In the genomic region with DNA sequence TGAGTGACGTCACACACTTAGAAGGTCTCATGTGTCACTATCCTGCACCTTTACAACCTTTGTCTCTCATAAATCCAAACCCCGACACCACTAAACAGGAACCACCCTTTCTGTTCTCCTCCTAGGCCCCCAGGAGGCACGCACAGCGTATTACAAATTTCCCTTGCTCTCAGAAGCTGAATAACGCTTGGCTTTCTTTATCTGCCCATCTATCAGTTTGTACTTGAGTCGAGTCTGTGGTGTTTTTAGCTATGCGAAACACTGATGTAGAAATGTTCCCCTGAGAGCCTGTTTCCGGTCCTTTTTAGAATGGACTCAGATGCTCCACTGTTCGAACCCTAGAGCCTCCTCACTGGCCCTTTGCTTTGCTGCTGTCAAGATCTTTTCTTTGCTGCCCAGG, we compare ENCODE assay signal across 22 mouse cellular contexts.
DNase-seq lines count a peak whose midpoint lies in the region; ATAC-seq and TF ChIP-seq lines count a peak whose summit lies in the region.
"Had no signal": no experiment of that assay in that cellular context is flagged by ENCODE, and none has a peak within 500 bp of the region (broad histone marks: within the 10 kb centered on the region; RNA-seq: fewer than 3 reads in every experiment).

No protein-coding gene starts in this region.

- no peak overlapping the region for H3ac ChIP-seq in myocyte (ENCODE audit: control insufficient read depth, insufficient read length)

- no peak for TF ChIP-seq POLR2A in myocyte (IDR thresholded peaks at IDR 0.05; ENCODE audit: insufficient read length, low read depth)

- no peaks in the 10 kb centered on the region for H3K79me2 ChIP-seq in myocyte (ENCODE audit: control insufficient read depth, insufficient read depth)

- peak; percentile 63 for ATAC-seq in CD4-positive, CD25-positive, alpha-beta regulatory T cell, adult 4 months
- ATAC-seq: forebrain, embryonic 13.5 days; forebrain, postnatal 0 days; intestine, embryonic 16.5 days had no signal

- no peaks in the 10 kb centered on the region for H3K36me3 ChIP-seq in myocyte (ENCODE audit: control insufficient read depth, insufficient read depth)
- H3K36me3 ChIP-seq: forebrain, embryonic 10.5 days; hindbrain, embryonic 12.5 days; hindbrain, embryonic 15.5 days had no signal

- DNase-seq in CD4-positive helper T cell, adult 2 months (ENCODE audit: low read depth, low spot score): peak; percentile 41
- DNase-seq in induced T-regulatory cell, adult 2 months (ENCODE audit: low read depth): peak; percentile 72
- no peak for DNase-seq in heart, adult 18-20 months
- DNase-seq in heart, adult 11 months: no peak
- no peak for DNase-seq in ovary, adult 18-20 months (ENCODE audit: low spot score)
- DNase-seq: adrenal gland, adult 8-10 months; adrenal gland, postnatal 25 days; cerebellum, adult 11-12 months; cerebellum, adult 8-10 months; cerebellum, postnatal 10 days; cerebellum, postnatal 36 days; forebrain, postnatal 0 days; gastrocnemius, adult 2 months; gastrocnemius, postnatal 25 days had no signal

- no peak overlapping the region for H3K4me3 ChIP-seq in myocyte
- H3K4me3 ChIP-seq: forebrain, embryonic 10.5 days; forebrain, embryonic 13.5 days; gastrocnemius, adult 2 months; hindbrain, embryonic 12.5 days; hindbrain, embryonic 15.5 days had no signal

- peak overlapping the region; percentile 88 for H3K4me2 ChIP-seq in myocyte (ENCODE audit: low read depth)
- H3K4me2 ChIP-seq: forebrain, embryonic 13.5 days; heart, embryonic 11.5 days; hindbrain, embryonic 12.5 days; hindbrain, embryonic 15.5 days had no signal

- no peaks in the 10 kb centered on the region for H3K27me3 ChIP-seq in myocyte (ENCODE audit: control insufficient read depth, insufficient read depth, insufficient read length)
- H3K27me3 ChIP-seq: forebrain, embryonic 13.5 days; hindbrain, embryonic 12.5 days; hindbrain, embryonic 15.5 days had no signal

TF ChIP-seq in myocyte, 11 proteins besides CTCF, POLR2A, EP300 and RAD21:
- TF ChIP-seq REST (IDR thresholded peaks at IDR 0.05; ENCODE audit: insufficient read depth, insufficient read length): no peak
- TF ChIP-seq MYOG (IDR thresholded peaks at IDR 0.05; ENCODE audit: control insufficient read depth in 1 of 3, insufficient read depth in 1 of 3, insufficient read length in 2 of 3, low read depth in 2 of 3): no peak
- TF ChIP-seq E2F4 (IDR thresholded peaks at IDR 0.05; ENCODE audit: insufficient read depth): no peak
- TF ChIP-seq SRF (IDR thresholded peaks at IDR 0.05; ENCODE audit: control insufficient read depth, insufficient read length, low read depth): no peak
- no peak for TF ChIP-seq TCF3 (IDR thresholded peaks at IDR 0.05; ENCODE audit: insufficient read length, low read depth)
- no peak for TF ChIP-seq MAX (IDR thresholded peaks at IDR 0.05; ENCODE audit: low read depth)
- no peak for TF ChIP-seq POLR2AphosphoS2 (IDR thresholded peaks at IDR 0.05; ENCODE audit: insufficient read length, low read depth)
- no peak for TF ChIP-seq TCF12 (IDR thresholded peaks at IDR 0.05; ENCODE audit: insufficient read depth, poor library complexity, severe bottlenecking)
- TF ChIP-seq USF1 (IDR thresholded peaks at IDR 0.05; ENCODE audit: low read depth): no peak
- TF ChIP-seq MYOD1 (IDR thresholded peaks at IDR 0.05; ENCODE audit: control insufficient read depth in 1 of 3, insufficient read length in 2 of 3, low read depth in 2 of 3): no peak
- TF ChIP-seq CEBPB (IDR thresholded peaks at IDR 0.05; ENCODE audit: insufficient read depth, poor library complexity, severe bottlenecking): no peak

Comparison
In these comparisons a context has a peak if more than half of its experiments do, and no peak if none do; other contexts are left out.
1. DNase-seq: peak in CD4-positive helper T cell, adult 2 months (single experiment) and induced T-regulatory cell, adult 2 months (single experiment); none in heart, adult 18-20 months (0 of 2), heart, adult 11 months (single experiment) and ovary, adult 18-20 months (single experiment).